ENCODE assay signal across 21 mouse cellular contexts in the genomic region with DNA sequence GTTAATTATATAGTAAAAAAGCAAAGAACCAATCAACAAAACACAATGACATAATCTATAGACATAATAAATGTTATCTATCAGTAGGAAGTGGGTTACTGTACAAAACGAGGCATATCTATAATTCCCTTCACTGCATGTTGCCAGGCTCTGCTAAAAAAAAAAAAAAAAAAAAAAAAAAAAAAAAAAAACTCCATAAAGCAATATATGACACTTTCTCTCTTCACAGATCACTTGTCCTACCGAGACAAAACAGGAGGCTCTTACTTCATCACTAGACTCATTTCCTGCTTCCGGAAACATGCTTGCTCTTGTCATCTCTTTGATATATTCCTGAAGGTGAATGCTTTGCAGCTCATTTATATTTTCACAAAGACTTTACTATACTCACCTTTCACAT. TPM values are rescaled to one million over a fixed set of nuclear protein-coding genes. Genes with fewer than 3 reads are reported as not detected.
DNase-seq lines count a peak whose midpoint lies in the region; ATAC-seq and TF ChIP-seq lines count a peak whose summit lies in the region.
"Had no signal": no experiment of that assay in that cellular context is flagged by ENCODE, and none has a peak within 500 bp of the region (broad histone marks: within the 10 kb centered on the region; RNA-seq: fewer than 3 reads in every experiment).

No protein-coding gene starts in this region.

- in situ Hi-C loops in ES-E14 (cut with MboI; ENCODE audit: low sequenced_read_pairs in 2 of 2, unreplicated experiment in 2 of 2), result no loop called here

- no peaks in the 10 kb centered on the region for H3K4me1 ChIP-seq in ES-E14 (ENCODE audit: control insufficient read depth in 2 of 2, insufficient read depth in 2 of 2, low read length in 2 of 2, poor library complexity in 1 of 2)
- H3K4me1 ChIP-seq: embryonic facial prominence, embryonic 10.5 days; embryonic facial prominence, embryonic 12.5 days; forebrain, embryonic 13.5 days; forebrain, embryonic 15.5 days had no signal

- no peaks in the 10 kb centered on the region for H3K9me3 ChIP-seq in ES-E14 (ENCODE audit: control insufficient read depth, insufficient read depth, low read depth, low read length)
- H3K9me3 ChIP-seq: embryonic facial prominence, embryonic 10.5 days; embryonic facial prominence, embryonic 12.5 days; forebrain, embryonic 13.5 days; forebrain, embryonic 15.5 days had no signal

- no peak overlapping the region for H3K27ac ChIP-seq in ES-E14 (ENCODE audit: insufficient read depth, low read depth, low read length, poor library complexity, severe bottlenecking)
- H3K27ac ChIP-seq: embryonic facial prominence, embryonic 10.5 days; embryonic facial prominence, embryonic 12.5 days; forebrain, embryonic 13.5 days; forebrain, embryonic 15.5 days had no signal

- no peak overlapping the region for H3K4me3 ChIP-seq in ES-E14 (ENCODE audit: insufficient read depth in 1 of 2, low read depth in 1 of 2, low read length in 2 of 2, poor library complexity in 1 of 2, severe bottlenecking in 1 of 2)
- H3K4me3 ChIP-seq: embryonic facial prominence, embryonic 10.5 days; embryonic facial prominence, embryonic 12.5 days; forebrain, embryonic 13.5 days; forebrain, embryonic 15.5 days had no signal

- ATAC-seq in CD4-positive, CD25-positive, alpha-beta regulatory T cell, adult 4 months, result peak; percentile 25
- ATAC-seq: activated CD4-positive, CD25-positive, alpha-beta regulatory T cell, adult 4 months; forebrain, embryonic 13.5 days; forebrain, embryonic 15.5 days; forebrain, postnatal 0 days; Patski had no signal

- H3K9ac ChIP-seq in ES-E14 (ENCODE audit: insufficient read depth, low read depth, low read length, poor library complexity, severe bottlenecking), result no peak overlapping the region
- H3K9ac ChIP-seq: embryonic facial prominence, embryonic 12.5 days; forebrain, embryonic 13.5 days; forebrain, embryonic 15.5 days; forebrain, postnatal 0 days had no signal

- no peaks in the 10 kb centered on the region for H3K36me3 ChIP-seq in ES-E14 (ENCODE audit: control insufficient read depth, insufficient read depth, low read length, poor library complexity, severe bottlenecking)
- H3K36me3 ChIP-seq: embryonic facial prominence, embryonic 10.5 days; embryonic facial prominence, embryonic 12.5 days; forebrain, embryonic 15.5 days had no signal

- DNase-seq in ES-E14 (ENCODE audit: low read depth, low spot score), result no peak
- DNase-seq in lung, postnatal 25 days (ENCODE audit: low spot score), result no peak
- DNase-seq in cerebellum, adult 11-12 months, result no peak
- DNase-seq in urinary bladder, postnatal 36 days (ENCODE audit: low spot score in 2 of 2), result no peak
- DNase-seq: adrenal gland, adult 8-10 months; adrenal gland, postnatal 14 days; adrenal gland, postnatal 36 days; B cell, adult 2 months; cerebellum, adult 18-20 months; cerebellum, adult 8-10 months; cerebellum, adult 9-11 months; cerebellum, postnatal 14 days; forebrain, postnatal 0 days had no signal

TF ChIP-seq in ES-E14, 5 proteins besides CTCF, POLR2A, EP300 and RAD21:
- no peak for TF ChIP-seq ZC3H11A (IDR thresholded peaks at IDR 0.05; ENCODE audit: borderline replicate concordance, low read depth, low read length)
- peak; percentile 75 for TF ChIP-seq ZNF384 (IDR thresholded peaks at IDR 0.05; ENCODE audit: low read depth, low read length)
- TF ChIP-seq MAFK (IDR thresholded peaks at IDR 0.05; ENCODE audit: insufficient read depth, low read depth, low read length), result no peak
- TF ChIP-seq CHD2 (IDR thresholded peaks at IDR 0.05; ENCODE audit: low read depth, low read length), result no peak
- TF ChIP-seq HCFC1 (IDR thresholded peaks at IDR 0.05; ENCODE audit: borderline replicate concordance, insufficient read depth, low read length), result no peak
TF ChIP-seq in ES-E14: peak in this region for 1.

RNA-seq across cellular contexts. Expression of a gene that starts 17.0 kb away (rescaled TPM):
- under 1 TPM in 1 of 2 experiments, not detected in 1; 0.22 TPM for polyA plus RNA-seq in CD4-positive, CD25-positive, alpha-beta regulatory T cell, adult 4 months (2017; shearing (Covaris generic))
- total RNA-seq in ES-E14 (2012; rRNA removed), result 0.42 and 1.1 TPM in 2 replicates
- polyA plus RNA-seq: embryonic facial prominence, embryonic 10.5 days; forebrain, embryonic 11.5 days; forebrain, embryonic 13.5 days had no signal

RNA-seq across cellular contexts. Expression of a gene that starts 19.6 kb away (rescaled TPM):
- polyA plus RNA-seq in CD4-positive, CD25-positive, alpha-beta regulatory T cell, adult 4 months (2017; shearing (Covaris generic)), result 100 to 1,000 TPM; 134 to 136 TPM
- total RNA-seq in ES-E14 (2012; rRNA removed), result 0.40 TPM in 1 of 2 replicates, not detected in the other
- polyA plus RNA-seq: embryonic facial prominence, embryonic 10.5 days; forebrain, embryonic 11.5 days; forebrain, embryonic 13.5 days had no signal

RNA-seq across cellular contexts. Expression of a gene that starts 29.9 kb away (rescaled TPM):
- polyA plus RNA-seq in CD4-positive, CD25-positive, alpha-beta regulatory T cell, adult 4 months (2017; shearing (Covaris generic)), result 10 to 100 TPM; 96.1 to 98.0 TPM
- 0.36 TPM in 1 of 2 replicates, not detected in the other for total RNA-seq in ES-E14 (2012; rRNA removed)
